In genomic region chr7:144894191-144894590, GRCm38 (mm10) we compare ENCODE assay signal across 8 mouse cellular contexts. TPM values are rescaled to one million over a fixed set of nuclear protein-coding genes. Genes with fewer than 3 reads are reported as not detected.
DNase-seq lines count a peak whose midpoint lies in the region; ATAC-seq lines count a peak whose summit lies in the region.

No protein-coding gene starts in this region.

- H3K4me1 ChIP-seq in intestine, embryonic 14.5 days (replicated peaks; ENCODE audit: control insufficient read depth, insufficient read depth, low read length): peaks cover 18% of the 10 kb centered on the region
- H3K4me1 ChIP-seq in intestine, embryonic 16.5 days (ENCODE audit: control insufficient read depth, insufficient read depth, low read length): peaks cover 16% of the 10 kb centered on the region
- H3K4me1 ChIP-seq in midbrain, embryonic 14.5 days (ENCODE audit: control insufficient read depth, insufficient read depth, low read length): peaks cover 20% of the 10 kb centered on the region

- WGBS in intestine, embryonic 14.5 days: 4% methylated on average over 5 of the region's 5 CpGs
- 5% methylated on average over 5 of the region's 5 CpGs for WGBS in intestine, embryonic 16.5 days
- 2% methylated on average over 5 of the region's 5 CpGs for WGBS in midbrain, embryonic 14.5 days

- ATAC-seq in intestine, embryonic 14.5 days (replicated peaks; ENCODE audit: low FRiP score, low TSS enrichment, low read depth): no peak
- ATAC-seq in intestine, embryonic 16.5 days: no peak
- ATAC-seq in midbrain, embryonic 14.5 days (ENCODE audit: low FRiP score, low TSS enrichment): no peak

- peaks cover 53% of the 10 kb centered on the region for H3K27me3 ChIP-seq in intestine, embryonic 14.5 days (replicated peaks; ENCODE audit: control insufficient read depth, insufficient read depth, low read length)
- peaks cover 47% of the 10 kb centered on the region for H3K27me3 ChIP-seq in intestine, embryonic 16.5 days (replicated peaks; ENCODE audit: control insufficient read depth, insufficient read depth, low read length)
- H3K27me3 ChIP-seq in midbrain, embryonic 14.5 days (ENCODE audit: control insufficient read depth, insufficient read depth, low read length): peaks cover 4% of the 10 kb centered on the region; the same call in 1 of the 2 replicates

- no peak overlapping the region for H3K4me3 ChIP-seq in intestine, embryonic 14.5 days (ENCODE audit: low read depth, low read length)
- no peak overlapping the region for H3K4me3 ChIP-seq in intestine, embryonic 16.5 days (ENCODE audit: low read length)
- no peak overlapping the region for H3K4me3 ChIP-seq in midbrain, embryonic 14.5 days (replicated peaks; ENCODE audit: low read depth, low read length)

- peak; percentile 67 for DNase-seq in intestine, embryonic 14.5 days (ENCODE audit: low spot score)
- DNase-seq in A20 (ENCODE audit: low read depth, low spot score) (peak; percentile 22), R1 (ENCODE audit: low read depth, low spot score) (peak; percentile 53)
- peak; percentile 59 for DNase-seq in forelimb bud, embryonic 11.5 days (ENCODE audit: low read depth, low spot score)
- peak; percentile 80 for DNase-seq in midbrain, embryonic 14.5 days
- no peak for DNase-seq in spleen, postnatal 4 days (ENCODE audit: low spot score in 2 of 2)
- no peak for DNase-seq in ovary, postnatal 36 days (ENCODE audit: low spot score)

- no peak overlapping the region for H3K9ac ChIP-seq in intestine, embryonic 14.5 days (ENCODE audit: low read length)
- no peak overlapping the region for H3K9ac ChIP-seq in intestine, embryonic 16.5 days (ENCODE audit: low read depth, low read length)
- H3K9ac ChIP-seq in midbrain, embryonic 14.5 days (replicated peaks; ENCODE audit: low read length): no peak overlapping the region

- no peaks in the 10 kb centered on the region for H3K9me3 ChIP-seq in intestine, embryonic 14.5 days (ENCODE audit: control insufficient read depth, low read length)
- no peaks in the 10 kb centered on the region for H3K9me3 ChIP-seq in intestine, embryonic 16.5 days (ENCODE audit: control insufficient read depth, low read length)
- no peaks in the 10 kb centered on the region for H3K9me3 ChIP-seq in midbrain, embryonic 14.5 days (ENCODE audit: control insufficient read depth, low read length)

- no peak overlapping the region for H3K4me2 ChIP-seq in intestine, embryonic 14.5 days (ENCODE audit: low read length)
- no peak overlapping the region for H3K4me2 ChIP-seq in intestine, embryonic 16.5 days (ENCODE audit: low read depth, low read length)
- H3K4me2 ChIP-seq in midbrain, embryonic 14.5 days (ENCODE audit: low read length): peak overlapping the region; percentile 93

- H3K27ac ChIP-seq in intestine, embryonic 14.5 days (ENCODE audit: low read depth): no peak overlapping the region
- no peak overlapping the region for H3K27ac ChIP-seq in intestine, embryonic 16.5 days (ENCODE audit: low read length)
- no peak overlapping the region for H3K27ac ChIP-seq in midbrain, embryonic 14.5 days (replicated peaks; ENCODE audit: low read depth, low read length)

- H3K36me3 ChIP-seq in intestine, embryonic 14.5 days (ENCODE audit: control insufficient read depth, insufficient read depth, low read length): no peaks in the 10 kb centered on the region
- no peaks in the 10 kb centered on the region for H3K36me3 ChIP-seq in intestine, embryonic 16.5 days (ENCODE audit: control insufficient read depth, insufficient read depth, low read length)
- H3K36me3 ChIP-seq in midbrain, embryonic 14.5 days (ENCODE audit: control insufficient read depth, insufficient read depth, low read length): no peaks in the 10 kb centered on the region

RNA-seq across cellular contexts. Expression of gene Fgf15, which starts 2.1 kb away (rescaled TPM):
- not detected in 2 replicates for polyA plus RNA-seq in intestine, embryonic 14.5 days (2014; fragmentation: Nextera tagmentation; extraction: Ambion mirVana)
- 0.15 and 0.33 TPM in 2 replicates for polyA plus RNA-seq in intestine, embryonic 16.5 days (2015; fragmentation: Nextera tagmentation; extraction: Ambion mirVana)
- 44.5 and 62.6 TPM in 2 replicates for polyA plus RNA-seq in midbrain, embryonic 14.5 days (2014; fragmentation: Nextera tagmentation; extraction: Ambion mirVana)

RNA-seq across cellular contexts. Expression of gene LTO1, which starts 20.7 kb away (rescaled TPM):
- polyA plus RNA-seq in intestine, embryonic 14.5 days (2014; fragmentation: Nextera tagmentation; extraction: Ambion mirVana): 19.0 and 19.1 TPM in 2 replicates
- polyA plus RNA-seq in intestine, embryonic 16.5 days (2015; fragmentation: Nextera tagmentation; extraction: Ambion mirVana): 22.7 and 24.4 TPM in 2 replicates
- polyA plus RNA-seq in midbrain, embryonic 14.5 days (2014; fragmentation: Nextera tagmentation; extraction: Ambion mirVana): 25.4 and 34.8 TPM in 2 replicates

RNA-seq across cellular contexts. Expression of gene Ccnd1, which starts 45.5 kb away (rescaled TPM):
- 83.8 and 94.8 TPM in 2 replicates for polyA plus RNA-seq in intestine, embryonic 14.5 days (2014; fragmentation: Nextera tagmentation; extraction: Ambion mirVana)
- 59.3 and 72.2 TPM in 2 replicates for polyA plus RNA-seq in intestine, embryonic 16.5 days (2015; fragmentation: Nextera tagmentation; extraction: Ambion mirVana)
- polyA plus RNA-seq in midbrain, embryonic 14.5 days (2014; fragmentation: Nextera tagmentation; extraction: Ambion mirVana): 40.1 and 76.3 TPM in 2 replicates

RNA-seq across cellular contexts. Expression of gene Fgf4, which starts 47.0 kb away (rescaled TPM):
- not detected in 2 replicates for polyA plus RNA-seq in intestine, embryonic 14.5 days (2014; fragmentation: Nextera tagmentation; extraction: Ambion mirVana)
- not detected in 2 replicates for polyA plus RNA-seq in intestine, embryonic 16.5 days (2015; fragmentation: Nextera tagmentation; extraction: Ambion mirVana)
- polyA plus RNA-seq in midbrain, embryonic 14.5 days (2014; fragmentation: Nextera tagmentation; extraction: Ambion mirVana): not detected in 2 replicates

RNA-seq across cellular contexts. Expression of gene Fgf3, which starts 56.3 kb away (rescaled TPM):
- polyA plus RNA-seq in intestine, embryonic 14.5 days (2014; fragmentation: Nextera tagmentation; extraction: Ambion mirVana): not detected in 2 replicates
- polyA plus RNA-seq in intestine, embryonic 16.5 days (2015; fragmentation: Nextera tagmentation; extraction: Ambion mirVana): not detected in 2 replicates
- polyA plus RNA-seq in midbrain, embryonic 14.5 days (2014; fragmentation: Nextera tagmentation; extraction: Ambion mirVana): 16.7 and 22.6 TPM in 2 replicates

Comparison
In these comparisons a context has a peak if more than half of its experiments do, and no peak if none do; other contexts are left out.
1. DNase-seq: peak in intestine, embryonic 14.5 days (single experiment), A20 (single experiment), R1 (single experiment), forelimb bud, embryonic 11.5 days (single experiment) and midbrain, embryonic 14.5 days (single experiment); none in spleen, postnatal 4 days (0 of 2) and ovary, postnatal 36 days (single experiment).
2. RNA of gene Fgf15, which starts 2.1 kb away (polyA plus RNA-seq): 44.5 to 62.6 TPM in midbrain, embryonic 14.5 days; 0.15 to 0.33 TPM in intestine, embryonic 16.5 days and not detected in intestine, embryonic 14.5 days; every median in the first group is over 10 times any median in the second.